Mouse (Mus musculus): ENCODE results near the gene 5330417C22Rik. TPM values are rescaled to one million over a fixed set of nuclear protein-coding genes. Genes with fewer than 3 reads are reported as not detected.

The 5330417C22Rik gene
- polyA plus RNA-seq, 1 experiment from 2014 or later: 10.0 TPM

GRCm38 (mm10) chr3:108444698-108445365 lies 91.5 kb downstream of the 5330417C22Rik start, which contains the start of gene Sars:
Gene Sars, minus strand, starts transcription at chr3:108445209.
- peak within 1 kb of the TSS; percentile 96 for H3K4me2 ChIP-seq
- H3K9me3 ChIP-seq: no peaks in the 10 kb centered on the region
- peak within 1 kb of the TSS; percentile 94 for H3K27ac ChIP-seq
- peak; percentile 97 for ATAC-seq (ENCODE audit: low FRiP score)
- peak within 1 kb of the TSS; percentile 93 for H3K9ac ChIP-seq
- WGBS: under 1% methylated on average over 41 of the region's 41 CpGs
- H3K27me3 ChIP-seq: no peaks in the 10 kb centered on the region
- peak within 1 kb of the TSS; percentile 87 for H3K4me3 ChIP-seq
- H3K36me3 ChIP-seq: peaks cover 7% of the 10 kb centered on the region
- H3K4me1 ChIP-seq (replicated peaks): peaks cover 50% of the 10 kb centered on the region

GRCm38 (mm10) chr3:108444029-108444428 lies 92.3 kb downstream of the 5330417C22Rik start:
- Histone ChIP-seq H3K4me2 (peak overlapping the region; percentile 96), H3K9ac (peak overlapping the region; percentile 93), H3K27me3 (no peaks in the 10 kb centered on the region), H3K9me3 (no peaks in the 10 kb centered on the region), H3K36me3 (peaks cover 10% of the 10 kb centered on the region), H3K4me3 (peak overlapping the region; percentile 87), H3K27ac (peak overlapping the region; percentile 94), H3K4me1 (replicated peaks) (peaks cover 50% of the 10 kb centered on the region)
- WGBS: 36% methylated on average over 8 of the region's 8 CpGs
- ATAC-seq (ENCODE audit: low FRiP score): no peak

- Histone ChIP-seq H3K36me3 (peaks cover 54% of the 10 kb centered on the region), H3K4me3 (no peak overlapping the region), H3K9ac (no peak overlapping the region), H3K27me3 (no peaks in the 10 kb centered on the region), H3K4me1 (replicated peaks) (peaks cover 70% of the 10 kb centered on the region), H3K9me3 (no peaks in the 10 kb centered on the region), H3K27ac (peak overlapping the region; percentile 85; the same call in 1 of the 2 replicates), H3K4me2 (no peak overlapping the region)
- no peak for ATAC-seq (ENCODE audit: low FRiP score)
- 57% methylated on average over 7 of the region's 7 CpGs for WGBS
These were observed 100.0 kb downstream of the 5330417C22Rik start for GRCm38 (mm10) chr3:108436380-108436714.

- peaks cover 68% of the 10 kb centered on the region for H3K4me1 ChIP-seq (replicated peaks)
- H3K4me3 ChIP-seq: no peak overlapping the region
- no peaks in the 10 kb centered on the region for H3K27me3 ChIP-seq
- no peak overlapping the region for H3K4me2 ChIP-seq
- WGBS: 74% methylated on average over 17 of the region's 17 CpGs
- H3K9ac ChIP-seq: peak overlapping the region; percentile 43; the same call in 1 of the 2 replicates
- H3K27ac ChIP-seq: peak overlapping the region; percentile 85
- H3K36me3 ChIP-seq: peaks cover 57% of the 10 kb centered on the region
- H3K9me3 ChIP-seq: no peaks in the 10 kb centered on the region
- no peak for ATAC-seq (ENCODE audit: low FRiP score)
These were observed 100.5 kb downstream of the 5330417C22Rik start for GRCm38 (mm10) chr3:108435701-108436379.

- 17% methylated on average over 19 of the region's 19 CpGs for WGBS
- Histone ChIP-seq H3K27ac (peak overlapping the region; percentile 85), H3K4me2 (no peak overlapping the region; the same call in 1 of the 2 replicates), H3K36me3 (peaks cover 68% of the 10 kb centered on the region), H3K9ac (0 out of 2 replicates have a peak overlapping the region, but pooled peaks have one; percentile 9), H3K4me3 (no peak overlapping the region), H3K27me3 (no peaks in the 10 kb centered on the region), H3K9me3 (no peaks in the 10 kb centered on the region), H3K4me1 (replicated peaks) (peaks cover 62% of the 10 kb centered on the region)
- ATAC-seq (ENCODE audit: low FRiP score): peak; percentile 91
These were observed 102.3 kb downstream of the 5330417C22Rik start for GRCm38 (mm10) chr3:108433881-108434495.

GRCm38 (mm10) chr3:108433188-108433880 lies 103.0 kb downstream of the 5330417C22Rik start:
- 9% methylated on average over 18 of the region's 18 CpGs for WGBS
- Histone ChIP-seq H3K36me3 (peaks cover 69% of the 10 kb centered on the region), H3K4me1 (replicated peaks) (peaks cover 68% of the 10 kb centered on the region)

GRCm38 (mm10) chr3:108432542-108433187 lies 103.7 kb downstream of the 5330417C22Rik start:
- Histone ChIP-seq H3K9ac (peak overlapping the region; percentile 40; the same call in 1 of the 2 replicates), H3K4me2 (peak overlapping the region; percentile 0; the same call in 1 of the 2 replicates), H3K4me1 (replicated peaks) (peaks cover 68% of the 10 kb centered on the region), H3K9me3 (no peaks in the 10 kb centered on the region), H3K4me3 (no peak overlapping the region), H3K27me3 (no peaks in the 10 kb centered on the region), H3K36me3 (peaks cover 76% of the 10 kb centered on the region), H3K27ac (peak overlapping the region; percentile 85)
- WGBS: 18% methylated on average over 13 of the region's 13 CpGs
- no peak for ATAC-seq (ENCODE audit: low FRiP score)

More at GRCm38 (mm10) chr3:108433188-108433880, 103.0 kb downstream of the 5330417C22Rik start:
- Histone ChIP-seq H3K27me3 (no peaks in the 10 kb centered on the region), H3K4me3 (no peak overlapping the region), H3K4me2 (peak overlapping the region; percentile 0; the same call in 1 of the 2 replicates), H3K27ac (peak overlapping the region; percentile 85), H3K9me3 (no peaks in the 10 kb centered on the region), H3K9ac (peak overlapping the region; percentile 40; the same call in 1 of the 2 replicates)
- ATAC-seq (ENCODE audit: low FRiP score): peak; percentile 91

GRCm38 (mm10) chr3:108425624-108426018 lies 110.7 kb downstream of the 5330417C22Rik start:
- Histone ChIP-seq H3K9ac (no peak overlapping the region), H3K4me2 (no peak overlapping the region), H3K36me3 (peaks cover 54% of the 10 kb centered on the region), H3K4me3 (no peak overlapping the region), H3K27ac (peak overlapping the region; percentile 79), H3K4me1 (replicated peaks) (peaks cover 52% of the 10 kb centered on the region), H3K9me3 (no peaks in the 10 kb centered on the region), H3K27me3 (no peaks in the 10 kb centered on the region)
- 67% methylated on average over 6 of the region's 6 CpGs for WGBS
- no peak; the same call in 1 of the 2 replicates for ATAC-seq (ENCODE audit: low FRiP score)

- WGBS: 35% methylated on average over 7 of the region's 7 CpGs
- H3K4me1 ChIP-seq (replicated peaks): peaks cover 52% of the 10 kb centered on the region
These were observed 111.3 kb downstream of the 5330417C22Rik start for GRCm38 (mm10) chr3:108424944-108425623.

GRCm38 (mm10) chr3:108423844-108424801 lies 112.2 kb downstream of the 5330417C22Rik start:
- H3K4me3 ChIP-seq: peak overlapping the region; percentile 25
- WGBS: 17% methylated on average over 11 of the region's 11 CpGs
- H3K27ac ChIP-seq: peak overlapping the region; percentile 79
- H3K36me3 ChIP-seq: peaks cover 41% of the 10 kb centered on the region
- H3K9ac ChIP-seq: peak overlapping the region; percentile 55
- peak; percentile 80 for ATAC-seq (ENCODE audit: low FRiP score)
- no peaks in the 10 kb centered on the region for H3K9me3 ChIP-seq
- peaks cover 52% of the 10 kb centered on the region for H3K4me1 ChIP-seq (replicated peaks)
- no peaks in the 10 kb centered on the region for H3K27me3 ChIP-seq
- H3K4me2 ChIP-seq: peak overlapping the region; percentile 49

More at GRCm38 (mm10) chr3:108424944-108425623, 111.3 kb downstream of the 5330417C22Rik start:
- Histone ChIP-seq H3K4me2 (no peak overlapping the region), H3K4me3 (no peak overlapping the region), H3K27ac (peak overlapping the region; percentile 79), H3K27me3 (no peaks in the 10 kb centered on the region), H3K9me3 (no peaks in the 10 kb centered on the region), H3K9ac (no peak overlapping the region), H3K36me3 (peaks cover 51% of the 10 kb centered on the region)
- no peak for ATAC-seq (ENCODE audit: low FRiP score)
